Mouse (Mus musculus) bone marrow macrophage, adult 2 months (primary cell): Measurements from ENCODE around the gene Lpcat1.

ENCODE experiments used
- CTCF ChIP-seq: IDR thresholded peaks from 2 replicates; pipeline ENCODE4 v1.5.1; 2012; ENCODE audit warnings: low read depth, mild to moderate bottlenecking, low read length, moderate library complexity
- POLR2A ChIP-seq: IDR thresholded peaks from 2 replicates; pipeline ENCODE4 v1.6.1; 2012; ENCODE audit warnings: mild to moderate bottlenecking, low read depth, low read length, borderline replicate concordance

DNA sequence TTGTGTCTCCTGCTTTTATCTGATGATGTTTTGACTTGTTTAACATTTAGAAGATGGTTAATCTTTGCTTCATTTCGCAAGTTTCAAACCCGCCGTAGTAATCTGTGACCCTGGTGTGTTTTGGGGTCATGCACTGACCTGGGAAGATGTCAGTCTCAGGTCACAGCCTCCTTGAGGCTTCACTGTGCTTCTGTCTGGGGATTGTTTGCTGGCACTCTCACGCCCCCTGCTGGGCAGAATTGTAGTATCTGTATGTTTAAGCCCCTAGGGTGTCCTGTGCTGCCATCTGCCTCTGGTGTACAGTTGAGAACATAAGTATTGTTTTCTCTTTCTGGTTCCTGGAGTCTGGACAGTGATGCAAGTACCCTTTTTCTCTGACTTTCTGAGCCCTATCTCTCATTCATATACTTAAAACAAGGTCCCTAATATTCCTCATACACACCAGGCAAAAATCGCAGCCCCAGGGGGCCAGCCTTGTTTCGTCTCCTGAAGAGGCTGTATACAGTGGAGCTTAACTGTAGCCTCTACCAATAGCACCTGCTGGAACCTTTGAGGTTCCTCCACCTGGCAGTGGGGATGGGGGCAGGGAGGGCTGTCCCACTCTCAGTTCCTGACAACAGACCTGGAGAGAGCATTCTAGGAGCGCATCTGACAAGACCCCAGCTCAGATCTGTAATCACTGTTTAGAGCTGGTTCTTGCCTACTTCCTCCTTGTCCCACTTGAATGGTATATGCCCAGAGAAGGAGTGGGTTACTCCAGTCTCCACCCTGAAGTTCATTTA, 38.9 kb downstream of the Lpcat1 start:
- TF ChIP-seq CTCF = peak; percentile 70; the same call in 1 of the 2 replicates
- no peak for TF ChIP-seq POLR2A
